In genomic region chr10:37093306-37093705, GRCm38 (mm10) we compare ENCODE assay signal across 12 mouse cellular contexts.
"Had no signal": no experiment of that assay in that cellular context is flagged by ENCODE, and none has a peak within 500 bp of the region (broad histone marks: within the 10 kb centered on the region; RNA-seq: fewer than 3 reads in every experiment).

No protein-coding gene starts in this region.

- DNase-seq: left cerebral cortex, postnatal 4 days; liver; liver, embryonic 13.5 days; liver, postnatal 0 days; lung, adult 18-20 months; lung, adult 2 months; lung, embryonic 14.5 days; lung, postnatal 10 days; lung, postnatal 14 days; lung, postnatal 36 days; lung, postnatal 4 days; midbrain, embryonic 14.5 days had no signal
